Mouse (Mus musculus): ENCODE measurements around the gene Tex46. TPM values are rescaled to one million over a fixed set of nuclear protein-coding genes. Genes with fewer than 3 reads are reported as not detected.

Tex46 gene
- polyA plus RNA-seq, 2 experiments = not detected

DNA sequence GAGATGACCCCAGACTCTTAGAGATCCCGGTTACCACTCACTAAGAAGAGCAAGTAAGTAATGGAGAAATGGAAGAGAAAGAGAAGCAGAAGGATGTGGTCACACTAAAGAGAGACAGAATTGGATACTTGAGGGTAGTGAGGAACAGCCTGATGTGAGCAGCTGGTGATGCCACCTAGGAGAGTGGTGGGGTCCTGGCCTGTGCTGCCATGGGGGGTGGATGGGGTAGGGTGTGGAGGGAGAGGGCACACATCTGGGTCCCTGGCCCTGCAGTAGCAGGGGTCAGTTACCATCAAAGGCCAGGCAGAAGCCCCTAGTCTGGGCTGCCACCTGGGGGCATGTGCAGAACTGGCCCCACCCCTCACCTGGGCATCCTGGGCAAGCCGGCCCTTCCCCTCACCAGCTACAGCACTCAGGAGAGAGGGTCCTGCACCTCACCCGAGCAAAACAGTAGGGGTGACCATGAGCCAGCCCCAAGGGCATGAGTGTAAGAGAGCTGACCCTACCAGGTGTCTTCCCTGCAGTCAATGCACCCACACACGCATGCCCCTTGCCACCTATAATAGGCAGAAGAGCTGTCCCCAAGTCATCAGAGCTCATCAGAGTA, 22.9 kb upstream of the Tex46 start:
- peaks cover 24% of the 10 kb centered on the region for H3K36me3 ChIP-seq (ENCODE audit: control insufficient read depth, insufficient read depth, low read length)
- H3K9me3 ChIP-seq (ENCODE audit: control insufficient read depth, low read length) = no peaks in the 10 kb centered on the region
- no peak for DNase-seq (ENCODE audit: low spot score)
- no peak overlapping the region for H3K27ac ChIP-seq (replicated peaks; ENCODE audit: low read depth, low read length)
- H3K4me3 ChIP-seq (replicated peaks; ENCODE audit: low read length) = no peak overlapping the region
- no peaks in the 10 kb centered on the region for H3K27me3 ChIP-seq (ENCODE audit: control insufficient read depth, insufficient read depth, low read length)
- H3K4me2 ChIP-seq (replicated peaks; ENCODE audit: low read depth, low read length, severe bottlenecking) = no peak overlapping the region
- 90% methylated on average over 4 of the region's 4 CpGs for WGBS
- peaks cover 6% of the 10 kb centered on the region; the same call in 1 of the 2 replicates for H3K4me1 ChIP-seq (ENCODE audit: control insufficient read depth, insufficient read depth, low read length)
- ATAC-seq (ENCODE audit: low FRiP score, low read depth) = no peak
- no peak for TF ChIP-seq POLR2A (IDR thresholded peaks at IDR 0.05; ENCODE audit: borderline replicate concordance, extremely low read depth, insufficient read depth, insufficient read length)
- H3K9ac ChIP-seq (ENCODE audit: low read depth, low read length, severe bottlenecking) = no peak overlapping the region

DNA sequence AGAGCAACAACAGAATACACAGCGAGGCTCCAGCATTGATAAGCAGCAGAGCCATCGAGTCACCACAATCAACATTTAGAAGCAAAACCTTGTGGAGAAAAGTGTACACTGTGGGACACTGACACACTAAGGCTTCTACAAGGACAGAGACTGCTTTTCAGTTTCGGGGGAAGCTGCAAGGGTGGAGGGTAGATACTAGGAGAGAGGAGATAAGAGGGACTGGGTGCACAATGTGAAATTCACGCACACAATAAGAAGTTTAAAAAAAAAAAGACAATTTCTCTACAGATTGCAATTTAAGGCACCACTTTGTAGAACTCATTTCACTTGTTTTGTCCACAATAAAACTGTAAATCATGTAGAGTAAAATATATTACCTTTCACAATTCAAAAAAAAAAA, 22.2 kb upstream of the Tex46 start:
- Histone ChIP-seq H3K27ac (replicated peaks; ENCODE audit: low read depth, low read length) (no peak overlapping the region), H3K4me1 (ENCODE audit: control insufficient read depth, insufficient read depth, low read length) (peaks cover 3% of the 10 kb centered on the region; the same call in 1 of the 2 replicates), H3K4me2 (replicated peaks; ENCODE audit: low read depth, low read length, severe bottlenecking) (no peak overlapping the region), H3K9me3 (ENCODE audit: control insufficient read depth, low read length) (no peaks in the 10 kb centered on the region), H3K36me3 (ENCODE audit: control insufficient read depth, insufficient read depth, low read length) (peaks cover 21% of the 10 kb centered on the region), H3K9ac (ENCODE audit: low read depth, low read length, severe bottlenecking) (no peak overlapping the region), H3K27me3 (ENCODE audit: control insufficient read depth, insufficient read depth, low read length) (no peaks in the 10 kb centered on the region), H3K4me3 (replicated peaks; ENCODE audit: low read length) (no peak overlapping the region)
- DNase-seq (ENCODE audit: low spot score) = no peak
- 91% methylated on average over 4 of the region's 4 CpGs for WGBS
- no peak for ATAC-seq (ENCODE audit: low FRiP score, low read depth)
- no peak for TF ChIP-seq POLR2A (IDR thresholded peaks at IDR 0.05; ENCODE audit: borderline replicate concordance, extremely low read depth, insufficient read depth, insufficient read length)

DNA sequence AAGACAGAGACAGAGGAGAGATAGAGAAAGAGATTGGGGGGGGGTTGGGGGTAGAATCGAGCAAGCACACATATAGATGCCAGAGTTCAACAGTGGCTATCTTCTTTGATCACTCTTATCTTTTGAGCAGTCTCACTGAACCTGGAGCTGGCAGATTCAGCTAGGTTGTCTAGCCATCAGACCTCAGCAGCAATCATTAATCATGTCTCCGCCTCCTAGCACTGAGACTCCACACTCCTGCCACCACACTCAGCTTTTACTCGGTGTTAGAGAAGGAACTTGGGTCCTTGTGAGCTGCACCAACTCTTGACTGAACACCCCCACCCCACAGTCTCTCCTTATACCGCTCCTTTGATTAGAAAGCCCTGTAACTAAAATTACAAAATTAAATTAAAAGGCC, 18.1 kb upstream of the Tex46 start:
- Histone ChIP-seq H3K9ac (ENCODE audit: low read depth, low read length, severe bottlenecking) (no peak overlapping the region), H3K36me3 (ENCODE audit: control insufficient read depth, insufficient read depth, low read length) (peaks cover 21% of the 10 kb centered on the region), H3K4me3 (replicated peaks; ENCODE audit: low read length) (no peak overlapping the region), H3K9me3 (ENCODE audit: control insufficient read depth, low read length) (no peaks in the 10 kb centered on the region), H3K4me2 (replicated peaks; ENCODE audit: low read depth, low read length, severe bottlenecking) (no peak overlapping the region), H3K4me1 (ENCODE audit: control insufficient read depth, insufficient read depth, low read length) (no peaks in the 10 kb centered on the region), H3K27me3 (ENCODE audit: control insufficient read depth, insufficient read depth, low read length) (no peaks in the 10 kb centered on the region), H3K27ac (replicated peaks; ENCODE audit: low read depth, low read length) (no peak overlapping the region)
- ATAC-seq (ENCODE audit: low FRiP score, low read depth) = no peak
- no peak for TF ChIP-seq POLR2A (IDR thresholded peaks at IDR 0.05; ENCODE audit: borderline replicate concordance, extremely low read depth, insufficient read depth, insufficient read length)
- DNase-seq (ENCODE audit: low spot score) = no peak
- WGBS = 56% methylated on average over 4 of the region's 4 CpGs

DNA sequence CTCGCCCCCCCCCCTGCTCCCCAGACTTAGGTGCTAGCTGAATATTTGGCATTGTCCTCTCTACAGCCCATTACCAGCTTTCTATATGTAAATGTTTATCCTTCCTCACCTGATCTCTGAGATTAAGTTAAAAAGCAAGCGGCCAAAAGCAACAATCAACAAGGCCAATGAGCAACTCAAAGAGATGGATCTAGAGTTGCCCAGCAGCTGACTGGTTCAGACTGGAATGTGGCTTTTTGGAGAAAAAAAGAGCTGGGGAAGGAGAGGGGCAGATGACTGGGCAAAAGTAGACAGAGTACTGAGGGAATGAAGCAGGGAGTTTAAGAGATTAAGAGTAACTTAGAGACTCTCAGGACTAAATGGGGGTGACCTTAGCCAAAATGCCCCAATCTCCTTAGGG, 16.2 kb upstream of the Tex46 start:
- no peak overlapping the region for H3K4me3 ChIP-seq (replicated peaks; ENCODE audit: low read length)
- no peak overlapping the region for H3K4me2 ChIP-seq (replicated peaks; ENCODE audit: low read depth, low read length, severe bottlenecking)
- no peak for TF ChIP-seq POLR2A (IDR thresholded peaks at IDR 0.05; ENCODE audit: borderline replicate concordance, extremely low read depth, insufficient read depth, insufficient read length)
- 96% methylated on average over 2 of the region's 2 CpGs for WGBS
- ATAC-seq (ENCODE audit: low FRiP score, low read depth) = no peak
- no peak overlapping the region for H3K9ac ChIP-seq (ENCODE audit: low read depth, low read length, severe bottlenecking)
- peaks cover 18% of the 10 kb centered on the region for H3K36me3 ChIP-seq (ENCODE audit: control insufficient read depth, insufficient read depth, low read length)
- H3K9me3 ChIP-seq (ENCODE audit: control insufficient read depth, low read length) = no peaks in the 10 kb centered on the region
- no peaks in the 10 kb centered on the region for H3K4me1 ChIP-seq (ENCODE audit: control insufficient read depth, insufficient read depth, low read length)
- DNase-seq (ENCODE audit: low spot score) = no peak
- no peaks in the 10 kb centered on the region for H3K27me3 ChIP-seq (ENCODE audit: control insufficient read depth, insufficient read depth, low read length)
- no peak overlapping the region for H3K27ac ChIP-seq (replicated peaks; ENCODE audit: low read depth, low read length)

DNA sequence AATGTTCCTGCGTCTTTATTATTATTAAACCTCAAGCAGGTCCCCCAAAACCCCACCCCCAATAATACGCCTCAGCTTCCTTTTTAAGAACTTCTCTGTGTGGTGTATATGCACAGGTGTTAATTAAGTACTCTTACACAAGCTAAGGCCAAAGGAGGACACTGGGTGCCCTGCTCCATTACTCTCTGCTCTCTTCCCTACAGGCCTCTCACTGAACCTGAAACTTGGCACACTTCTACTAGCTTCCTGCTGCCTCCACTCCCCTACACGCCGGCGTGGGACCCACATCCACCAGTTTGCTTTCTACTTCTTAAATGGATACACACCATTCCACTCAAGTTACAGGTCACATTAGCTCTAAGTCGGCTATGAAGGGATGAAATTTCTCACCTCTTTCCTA, 15.0 kb upstream of the Tex46 start:
- no peak overlapping the region for H3K4me3 ChIP-seq (replicated peaks; ENCODE audit: low read length)
- 80% methylated on average over 6 of the region's 6 CpGs for WGBS
- H3K4me2 ChIP-seq (replicated peaks; ENCODE audit: low read depth, low read length, severe bottlenecking) = no peak overlapping the region
- no peak overlapping the region for H3K27ac ChIP-seq (replicated peaks; ENCODE audit: low read depth, low read length)
- no peaks in the 10 kb centered on the region for H3K9me3 ChIP-seq (ENCODE audit: control insufficient read depth, low read length)
- peaks cover 15% of the 10 kb centered on the region for H3K36me3 ChIP-seq (ENCODE audit: control insufficient read depth, insufficient read depth, low read length)
- no peak for TF ChIP-seq POLR2A (IDR thresholded peaks at IDR 0.05; ENCODE audit: borderline replicate concordance, extremely low read depth, insufficient read depth, insufficient read length)
- DNase-seq (ENCODE audit: low spot score) (no peak), ATAC-seq (ENCODE audit: low FRiP score, low read depth) (no peak)
- no peaks in the 10 kb centered on the region for H3K27me3 ChIP-seq (ENCODE audit: control insufficient read depth, insufficient read depth, low read length)
- no peak overlapping the region for H3K9ac ChIP-seq (ENCODE audit: low read depth, low read length, severe bottlenecking)
- H3K4me1 ChIP-seq (ENCODE audit: control insufficient read depth, insufficient read depth, low read length) = no peaks in the 10 kb centered on the region
